Mouse (Mus musculus) liver, embryonic 14.5 days (tissue): ENCODE results near the gene Grin2c.

Experiments used
- CTCF ChIP-seq: IDR thresholded peaks from 2 replicates; pipeline ENCODE4 v1.5.1; 2016; ENCODE audit warnings: antibody characterized with exemption, low read depth, control low read depth
- EP300 ChIP-seq: IDR thresholded peaks from 2 replicates; pipeline ENCODE4 v1.6.1; 2016; ENCODE audit warnings: antibody characterized with exemption, low read depth

- TF ChIP-seq CTCF (no peak), EP300 (no peak)
These were observed 18.2 kb upstream of the Grin2c start for GRCm38 (mm10) chr11:115285282-115285681.
